Mouse (Mus musculus) G1E (cell line): ENCODE data around the gene Kctd14. TPM values are rescaled to one million over a fixed set of nuclear protein-coding genes. Genes with fewer than 3 reads are reported as not detected.
"Not testable (repeated sequence)": the region's sequence is repeated elsewhere in the genome, so short reads cannot be mapped to it uniquely, and the experiment has no call there.

Experiments used
- ATAC-seq: 2 replicates; pipeline ENCODE4 v1.8.0; 2016; ENCODE audit warnings: mild to moderate bottlenecking; ENCODE audit not compliant: insufficient number of reproducible peaks, poor library complexity, low FRiP score, severe bottlenecking; ENCODE audit errors: extremely low read depth
- DNase-seq: peaks from one replicate; pipeline ENCODE4 v3.0.0; 2012; ENCODE audit warnings: low spot score
- H3K27me3 ChIP-seq: 2 replicates; pipeline ENCODE4 v1.6.1; 2012; ENCODE audit warnings: mild to moderate bottlenecking, low read length, inconsistent platforms; ENCODE audit not compliant: insufficient read depth
- H3K36me3 ChIP-seq: replicated peaks from 2 replicates; pipeline ENCODE3; 2012; ENCODE audit warnings: mild to moderate bottlenecking, inconsistent platforms
- H3K4me1 ChIP-seq: 2 replicates; pipeline ENCODE4 v1.6.1; 2012; ENCODE audit warnings: low read depth, low read length, inconsistent platforms, mixed read lengths; ENCODE audit not compliant: insufficient read depth
- H3K4me3 ChIP-seq: 2 replicates; pipeline ENCODE4 v1.5.1; 2012; ENCODE audit warnings: low read depth, mild to moderate bottlenecking, inconsistent platforms, low read length, moderate library complexity, mixed read lengths
- H3K9me3 ChIP-seq: replicated peaks from 2 replicates; pipeline ENCODE4 v1.6.1; 2012; ENCODE audit warnings: inconsistent platforms
- CTCF ChIP-seq: IDR thresholded peaks from 2 replicates; pipeline ENCODE4 v1.5.1; 2012; ENCODE audit warnings: low read depth, low read length, inconsistent platforms, mixed read lengths
- GATA1 ChIP-seq: IDR thresholded peaks from 2 replicates; pipeline ENCODE4 v1.6.1; 2012; ENCODE audit warnings: borderline replicate concordance, low read length, inconsistent platforms, mixed read lengths
- GATA2 ChIP-seq: IDR thresholded peaks from 2 replicates; pipeline ENCODE4 v1.6.1; 2012; ENCODE audit warnings: low read depth, low read length, inconsistent platforms, borderline replicate concordance
- POLR2AphosphoS5 ChIP-seq: IDR thresholded peaks from 2 replicates; pipeline ENCODE4 v1.6.1; 2012; ENCODE audit warnings: low read depth, low read length, inconsistent platforms; ENCODE audit not compliant: insufficient replicate concordance
- TAL1 ChIP-seq: conservative IDR thresholded peaks from 2 replicates; pipeline ENCODE4 v1.6.1; 2012; ENCODE audit warnings: low read depth, low read length, inconsistent platforms, mixed read lengths
- polyA plus RNA-seq: library from polyadenylated mRNA; stranded (reverse); fragments of >175 nt; gene quantifications from 2 replicates; pipeline ENCODE4 v1.2.3, GENCODE M21; 2012
- total RNA-seq, 2 experiments: library from RNA; stranded (forward) in 1 of 2; stranded (reverse) in 1 of 2; fragments of 200-1000 nt in 1 of 2; fragments of >200 nt in 1 of 2; fragmentation: Nextera tagmentation in 1 of 2; gene quantifications; 2 replicates each; pipeline ENCODE4 v1.2.3; 2014 to 2017

Kctd14 gene
- not detected in 2 replicates for total RNA-seq (2014; fragmentation: Nextera tagmentation)
- 0.11 TPM in 1 of 2 replicates, not detected in the other for total RNA-seq (2017)
- polyA plus RNA-seq: not detected in 2 replicates

DNA sequence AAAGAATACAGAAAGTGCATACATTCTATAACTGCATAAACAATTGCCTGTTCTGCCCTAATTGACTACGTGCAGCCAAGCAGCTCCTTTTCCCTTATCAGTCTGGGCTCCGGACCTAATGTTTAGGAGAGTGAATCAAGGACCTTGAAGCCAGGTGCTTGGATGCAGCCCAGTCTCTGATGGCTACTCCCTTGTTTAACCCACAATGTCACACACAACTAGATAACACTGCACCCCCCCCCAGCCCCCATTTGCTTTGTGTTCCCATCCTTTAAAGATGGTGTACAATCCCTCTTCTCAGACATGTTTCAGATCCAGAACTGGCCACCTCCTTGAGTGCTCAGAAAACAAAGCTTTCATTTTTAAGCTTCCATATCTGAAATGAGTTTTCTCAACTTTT, at the start of gene Kctd14:
Gene Kctd14 (plus strand): TSS at position 301 of the 400 bp plus-strand sequence.
- ATAC-seq, H3K4me1 ChIP-seq, DNase-seq, H3K4me3 ChIP-seq, H3K36me3 ChIP-seq, H3K9me3 ChIP-seq: not testable (repeated sequence)
- H3K27me3 ChIP-seq: peaks cover 38% of the 10 kb centered on the region

DNA sequence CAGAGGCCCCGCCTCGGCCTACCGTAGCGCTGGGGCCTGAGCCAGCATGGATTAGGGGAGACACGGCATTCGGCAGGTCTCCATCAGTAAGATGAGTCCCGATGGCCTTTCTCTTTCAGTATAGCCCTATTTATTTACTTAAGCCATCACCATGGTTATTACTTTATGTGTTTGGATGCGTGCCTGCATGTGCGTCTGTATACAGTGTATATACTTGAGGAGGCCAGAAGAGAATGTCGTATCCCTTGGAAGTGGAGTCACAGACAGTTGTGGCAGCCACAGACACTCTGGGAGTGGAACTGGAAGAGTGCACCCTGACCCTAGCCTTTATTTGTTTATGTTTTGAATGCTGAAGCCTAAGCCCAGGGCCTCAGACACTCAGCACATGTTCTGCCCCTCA, 44.0 kb upstream of the Kctd14 start:
- TF ChIP-seq POLR2AphosphoS5: no peak
- TF ChIP-seq CTCF: no peak
- no peak for TF ChIP-seq GATA1
- no peak for TF ChIP-seq TAL1
- no peaks in the 10 kb centered on the region for H3K27me3 ChIP-seq
- peaks cover 3% of the 10 kb centered on the region for H3K9me3 ChIP-seq
- H3K4me1 ChIP-seq: peaks cover 3% of the 10 kb centered on the region; the same call in 1 of the 2 replicates
- no peak for DNase-seq
- no peak overlapping the region for H3K4me3 ChIP-seq
- peaks cover 83% of the 10 kb centered on the region for H3K36me3 ChIP-seq
- ATAC-seq: no peak

DNA sequence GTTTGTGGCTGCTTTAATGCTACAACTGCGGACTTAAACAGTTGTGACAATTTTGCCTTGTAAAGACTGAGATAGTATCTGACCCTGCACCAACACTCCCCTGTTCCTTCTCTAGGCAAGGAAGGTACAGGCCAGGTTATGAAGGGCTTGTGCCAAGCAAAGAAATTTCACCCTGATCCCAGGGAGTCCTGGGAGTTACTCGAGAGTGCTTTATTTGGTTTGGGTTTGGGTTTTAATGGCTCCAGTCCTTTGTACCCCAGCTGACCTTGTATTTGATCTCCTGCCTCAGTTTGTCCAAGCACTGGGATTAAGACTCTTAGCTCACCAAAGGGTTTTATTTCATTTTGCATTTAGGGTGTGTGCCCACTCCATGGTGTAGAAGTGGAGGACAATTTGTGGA, 40.0 kb upstream of the Kctd14 start:
- DNase-seq: no peak
- Histone ChIP-seq H3K27me3 (no peaks in the 10 kb centered on the region), H3K36me3 (peaks cover 66% of the 10 kb centered on the region), H3K9me3 (peaks cover 3% of the 10 kb centered on the region), H3K4me1 (peaks cover 11% of the 10 kb centered on the region; the same call in 1 of the 2 replicates), H3K4me3 (no peak overlapping the region)
- no peak for ATAC-seq
- TF ChIP-seq POLR2AphosphoS5: no peak
- TF ChIP-seq TAL1: no peak
- TF ChIP-seq GATA2: no peak
- TF ChIP-seq GATA1: no peak
- no peak for TF ChIP-seq CTCF

DNA sequence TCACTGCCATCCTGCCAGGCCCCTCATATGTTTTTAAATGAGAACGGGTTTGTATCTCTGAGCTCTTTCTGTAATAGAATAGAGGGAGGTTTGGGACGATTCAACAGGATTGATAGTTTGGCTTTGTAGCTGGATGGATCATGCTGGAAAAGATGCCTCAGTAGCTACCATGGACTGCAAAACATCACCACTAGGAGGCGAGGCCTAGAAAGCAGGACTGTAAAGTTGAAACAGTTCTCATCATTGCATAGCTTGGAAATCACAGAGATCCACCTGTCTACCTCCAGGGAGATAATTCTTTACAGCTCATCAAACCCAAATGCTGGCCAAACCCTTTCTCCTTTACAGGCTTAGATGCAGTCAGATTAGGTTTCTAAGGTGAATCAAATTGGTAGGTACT, 39.5 kb upstream of the Kctd14 start:
- no peak for ATAC-seq
- no peak for DNase-seq
- TF ChIP-seq TAL1 (no peak), GATA2 (no peak), CTCF (no peak; the same call in 1 of the 2 replicates), GATA1 (no peak), POLR2AphosphoS5 (no peak)

DNA sequence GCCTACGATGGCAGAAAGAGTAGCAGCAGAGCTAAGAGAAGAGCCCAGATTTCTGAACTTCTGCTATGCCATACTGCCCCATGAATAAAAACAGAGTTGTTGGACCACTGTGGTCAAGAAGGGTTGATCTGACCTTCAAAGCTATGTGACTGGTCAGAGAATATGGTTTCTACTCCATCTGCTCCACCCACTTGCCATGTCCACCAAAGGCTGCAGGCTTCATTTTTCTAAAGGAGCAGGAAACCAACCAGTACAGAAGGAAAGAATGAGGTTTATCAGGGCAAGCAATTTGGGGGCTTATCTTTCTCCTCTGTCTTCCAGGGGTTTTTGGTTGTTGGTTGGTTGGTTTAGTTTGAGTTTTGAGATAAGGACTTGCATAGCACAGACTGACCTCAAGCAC, 37.1 kb upstream of the Kctd14 start:
- TF ChIP-seq TAL1 (no peak), GATA1 (no peak), POLR2AphosphoS5 (no peak), GATA2 (no peak)

More for the DNA sequence above, 39.5 kb upstream of the Kctd14 start:
- Histone ChIP-seq H3K9me3 (peaks cover 3% of the 10 kb centered on the region), H3K4me3 (no peak overlapping the region), H3K4me1 (peaks cover 11% of the 10 kb centered on the region; the same call in 1 of the 2 replicates), H3K36me3 (peaks cover 63% of the 10 kb centered on the region), H3K27me3 (no peaks in the 10 kb centered on the region; the same call in 1 of the 2 replicates)

DNA sequence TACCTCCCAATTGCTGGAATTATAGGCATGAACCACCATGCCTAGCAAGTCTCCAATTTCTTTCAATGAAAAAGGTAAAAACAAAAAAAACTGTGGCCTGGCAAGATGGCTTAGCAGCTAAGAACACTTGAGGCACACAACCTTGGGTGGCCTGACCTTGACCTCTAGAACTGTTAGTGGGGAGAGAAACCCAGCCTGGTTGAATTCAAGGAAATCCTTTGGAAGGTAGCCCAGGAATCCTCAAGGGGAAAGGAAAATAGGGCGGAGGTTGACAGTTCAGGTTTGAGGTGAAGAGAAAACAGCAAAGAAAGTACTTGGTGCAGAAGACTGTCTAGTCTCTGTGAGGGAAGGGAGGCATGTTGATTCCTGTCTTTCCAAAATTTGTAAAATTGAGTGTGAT, 36.7 kb upstream of the Kctd14 start:
- peaks cover 11% of the 10 kb centered on the region; the same call in 1 of the 2 replicates for H3K4me1 ChIP-seq
- no peak for DNase-seq

More for the DNA sequence above, 37.1 kb upstream of the Kctd14 start:
- Histone ChIP-seq H3K4me1 (peaks cover 11% of the 10 kb centered on the region; the same call in 1 of the 2 replicates), H3K9me3 (peaks cover 3% of the 10 kb centered on the region), H3K4me3 (no peak overlapping the region), H3K27me3 (peaks cover 13% of the 10 kb centered on the region), H3K36me3 (peaks cover 40% of the 10 kb centered on the region)
- DNase-seq (no peak), ATAC-seq (no peak)

More for the DNA sequence above, 36.7 kb upstream of the Kctd14 start:
- no peak overlapping the region for H3K4me3 ChIP-seq
- peaks cover 3% of the 10 kb centered on the region for H3K9me3 ChIP-seq
- H3K27me3 ChIP-seq: peaks cover 16% of the 10 kb centered on the region
- TF ChIP-seq POLR2AphosphoS5 (no peak), GATA2 (no peak), TAL1 (no peak), GATA1 (no peak), CTCF (no peak)
- peaks cover 36% of the 10 kb centered on the region for H3K36me3 ChIP-seq
- ATAC-seq: no peak
